Mouse (Mus musculus): ENCODE data around the gene Npepps. TPM values are rescaled to one million over a fixed set of nuclear protein-coding genes. Genes with fewer than 3 reads are reported as not detected.

Npepps gene
- polyA plus RNA-seq, 1 experiment from 2014 or later: 76.2 TPM

GRCm38 (mm10) chr11:97292731-97293130, 12.3 kb upstream of the Npepps start:
- Histone ChIP-seq H3K27me3 (ENCODE audit: insufficient read depth, low read length) (no peaks in the 10 kb centered on the region), H3K9me3 (ENCODE audit: low read depth, low read length) (no peaks in the 10 kb centered on the region), H3K27ac (ENCODE audit: low read depth) (no peak overlapping the region), H3K4me2 (no peak overlapping the region), H3K4me3 (ENCODE audit: low read depth, low read length) (no peak overlapping the region), H3K36me3 (ENCODE audit: insufficient read depth) (no peaks in the 10 kb centered on the region), H3K4me1 (ENCODE audit: insufficient read depth) (no peaks in the 10 kb centered on the region), H3K9ac (no peak overlapping the region)
- TF ChIP-seq CTCF (IDR thresholded peaks at IDR 0.05; ENCODE audit: low read depth): no peak
- DNase-seq (no peak), ATAC-seq (ENCODE audit: insufficient read depth) (no peak)
- 94% methylated on average over 1 of the region's 1 CpGs for WGBS

- DNase-seq: no peak
- no peaks in the 10 kb centered on the region for H3K27me3 ChIP-seq (ENCODE audit: insufficient read depth, low read length)
- no peak overlapping the region for H3K4me3 ChIP-seq (ENCODE audit: low read depth, low read length)
- ATAC-seq (ENCODE audit: insufficient read depth): no peak
- no peak for TF ChIP-seq CTCF (IDR thresholded peaks at IDR 0.05; ENCODE audit: low read depth)
- no peaks in the 10 kb centered on the region for H3K4me1 ChIP-seq (ENCODE audit: insufficient read depth)
- no peak overlapping the region for H3K9ac ChIP-seq
- 53% methylated on average over 12 of the region's 12 CpGs for WGBS
- no peak overlapping the region for H3K4me2 ChIP-seq
- H3K27ac ChIP-seq (ENCODE audit: low read depth): no peak overlapping the region
- H3K9me3 ChIP-seq (ENCODE audit: low read depth, low read length): no peaks in the 10 kb centered on the region
- no peaks in the 10 kb centered on the region for H3K36me3 ChIP-seq (ENCODE audit: insufficient read depth)
Observed at GRCm38 (mm10) chr11:97289276-97290230, 9.1 kb upstream of the Npepps start.

DNA sequence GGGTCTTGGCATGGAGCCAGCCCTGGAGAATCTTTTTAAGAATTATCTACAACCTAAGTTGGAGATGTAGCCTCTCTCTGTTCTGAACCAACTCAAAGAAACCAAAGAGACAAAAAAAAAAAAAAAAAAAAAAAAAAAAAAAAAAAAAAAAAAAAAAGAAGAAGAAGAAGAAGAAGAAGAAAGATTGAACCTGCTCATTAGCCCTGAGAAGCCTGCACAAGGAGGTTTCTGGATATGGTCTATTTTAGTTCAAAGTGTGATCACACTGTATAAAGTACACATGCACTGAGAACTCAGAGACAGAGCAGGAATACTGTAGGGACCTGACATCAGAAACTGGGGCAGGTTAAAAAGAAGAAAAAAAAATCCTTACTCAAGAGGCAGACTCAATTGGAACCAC, 7.2 kb upstream of the Npepps start:
- Histone ChIP-seq H3K27me3 (ENCODE audit: insufficient read depth, low read length) (no peaks in the 10 kb centered on the region), H3K4me2 (no peak overlapping the region), H3K4me1 (ENCODE audit: insufficient read depth) (no peaks in the 10 kb centered on the region), H3K9me3 (ENCODE audit: low read depth, low read length) (no peaks in the 10 kb centered on the region), H3K9ac (no peak overlapping the region), H3K4me3 (ENCODE audit: low read depth, low read length) (no peak overlapping the region), H3K27ac (ENCODE audit: low read depth) (no peak overlapping the region), H3K36me3 (ENCODE audit: insufficient read depth) (no peaks in the 10 kb centered on the region)
- ATAC-seq (ENCODE audit: insufficient read depth) (no peak), DNase-seq (no peak)
- TF ChIP-seq CTCF (IDR thresholded peaks at IDR 0.05; ENCODE audit: low read depth): no peak

DNA sequence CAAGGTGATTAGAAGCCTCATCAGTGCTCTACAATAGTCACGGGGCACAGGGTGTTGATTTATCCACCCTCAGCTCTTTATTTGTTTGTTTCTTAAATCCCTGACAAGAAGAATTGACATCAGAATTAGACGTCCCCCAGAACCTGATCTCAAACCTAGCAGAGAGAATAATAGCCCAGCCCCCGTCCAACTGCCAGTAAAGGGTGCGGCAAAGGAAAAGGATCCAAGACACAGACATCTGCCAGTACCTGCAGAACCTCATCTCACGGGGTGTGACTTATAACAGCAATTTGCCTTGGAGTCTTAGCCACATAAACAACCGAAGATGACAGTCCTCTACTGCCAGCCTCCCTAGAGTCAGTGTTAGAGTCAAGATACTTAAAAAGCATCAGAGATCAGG, 6.5 kb upstream of the Npepps start:
- H3K4me1 ChIP-seq (ENCODE audit: insufficient read depth): no peaks in the 10 kb centered on the region
- 35% methylated on average over 6 of the region's 6 CpGs for WGBS
- H3K27ac ChIP-seq (ENCODE audit: low read depth): no peak overlapping the region
- DNase-seq: no peak
- no peaks in the 10 kb centered on the region for H3K27me3 ChIP-seq (ENCODE audit: insufficient read depth, low read length)
- no peak overlapping the region for H3K4me3 ChIP-seq (ENCODE audit: low read depth, low read length)
- H3K9me3 ChIP-seq (ENCODE audit: low read depth, low read length): no peaks in the 10 kb centered on the region
- no peaks in the 10 kb centered on the region for H3K36me3 ChIP-seq (ENCODE audit: insufficient read depth)
- no peak overlapping the region for H3K4me2 ChIP-seq
- no peak for ATAC-seq (ENCODE audit: insufficient read depth)
- H3K9ac ChIP-seq: no peak overlapping the region
- TF ChIP-seq CTCF (IDR thresholded peaks at IDR 0.05; ENCODE audit: low read depth): no peak

GRCm38 (mm10) chr11:97285852-97286775, 5.7 kb upstream of the Npepps start:
- Histone ChIP-seq H3K9ac (no peak overlapping the region), H3K4me2 (no peak overlapping the region), H3K27me3 (ENCODE audit: insufficient read depth, low read length) (no peaks in the 10 kb centered on the region), H3K4me3 (ENCODE audit: low read depth, low read length) (no peak overlapping the region), H3K27ac (ENCODE audit: low read depth) (no peak overlapping the region), H3K4me1 (ENCODE audit: insufficient read depth) (no peaks in the 10 kb centered on the region), H3K9me3 (ENCODE audit: low read depth, low read length) (no peaks in the 10 kb centered on the region), H3K36me3 (ENCODE audit: insufficient read depth) (no peaks in the 10 kb centered on the region)
- WGBS: 59% methylated on average over 9 of the region's 9 CpGs
- ATAC-seq (ENCODE audit: insufficient read depth) (no peak), DNase-seq (no peak)
- no peak for TF ChIP-seq CTCF (IDR thresholded peaks at IDR 0.05; ENCODE audit: low read depth)

DNA sequence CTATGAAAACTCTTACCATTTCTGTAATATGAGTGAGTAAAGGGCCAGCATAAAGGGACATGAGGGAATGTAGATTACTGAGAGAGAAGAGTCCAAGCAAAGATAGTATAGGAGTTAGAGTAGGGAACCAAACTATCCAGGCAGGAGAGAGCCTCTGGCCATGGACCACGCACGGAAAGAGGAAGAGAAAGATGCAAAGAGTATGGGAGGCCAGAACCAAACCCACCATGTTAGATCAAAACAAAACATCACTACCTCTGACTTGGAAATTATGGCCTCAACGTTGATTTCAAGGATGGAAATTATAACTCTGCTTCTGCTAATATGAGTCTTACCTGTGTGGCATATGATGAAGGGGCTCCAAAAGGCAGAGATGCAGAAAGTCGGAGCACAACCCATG, 4.4 kb upstream of the Npepps start:
- Histone ChIP-seq H3K27me3 (ENCODE audit: insufficient read depth, low read length) (no peaks in the 10 kb centered on the region), H3K36me3 (ENCODE audit: insufficient read depth) (no peaks in the 10 kb centered on the region), H3K27ac (ENCODE audit: low read depth) (no peak overlapping the region), H3K4me2 (no peak overlapping the region), H3K9me3 (ENCODE audit: low read depth, low read length) (no peaks in the 10 kb centered on the region), H3K4me3 (ENCODE audit: low read depth, low read length) (no peak overlapping the region), H3K4me1 (ENCODE audit: insufficient read depth) (no peaks in the 10 kb centered on the region), H3K9ac (no peak overlapping the region)
- no peak for TF ChIP-seq CTCF (IDR thresholded peaks at IDR 0.05; ENCODE audit: low read depth)
- WGBS: 65% methylated on average over 4 of the region's 4 CpGs
- ATAC-seq (ENCODE audit: insufficient read depth) (no peak), DNase-seq (no peak)

GRCm38 (mm10) chr11:97282179-97282578, 1.7 kb upstream of the Npepps start:
- Histone ChIP-seq H3K27me3 (ENCODE audit: insufficient read depth, low read length) (no peaks in the 10 kb centered on the region), H3K9me3 (ENCODE audit: low read depth, low read length) (no peaks in the 10 kb centered on the region), H3K4me1 (ENCODE audit: insufficient read depth) (peaks cover 6% of the 10 kb centered on the region; the same call in 1 of the 2 replicates), H3K36me3 (ENCODE audit: insufficient read depth) (no peaks in the 10 kb centered on the region), H3K27ac (ENCODE audit: low read depth) (no peak overlapping the region), H3K4me2 (no peak overlapping the region), H3K9ac (no peak overlapping the region), H3K4me3 (ENCODE audit: low read depth, low read length) (no peak overlapping the region)
- no peak for TF ChIP-seq CTCF (IDR thresholded peaks at IDR 0.05; ENCODE audit: low read depth)
- no peak for DNase-seq
- no peak for ATAC-seq (ENCODE audit: insufficient read depth)
- 73% methylated on average over 6 of the region's 6 CpGs for WGBS
